Mouse (Mus musculus): ENCODE results near the gene Sgk2. TPM values are rescaled to one million over a fixed set of nuclear protein-coding genes. Genes with fewer than 3 reads are reported as not detected.

The Sgk2 gene
- total RNA-seq, 2 experiments from 2014 or later: not detected

DNA sequence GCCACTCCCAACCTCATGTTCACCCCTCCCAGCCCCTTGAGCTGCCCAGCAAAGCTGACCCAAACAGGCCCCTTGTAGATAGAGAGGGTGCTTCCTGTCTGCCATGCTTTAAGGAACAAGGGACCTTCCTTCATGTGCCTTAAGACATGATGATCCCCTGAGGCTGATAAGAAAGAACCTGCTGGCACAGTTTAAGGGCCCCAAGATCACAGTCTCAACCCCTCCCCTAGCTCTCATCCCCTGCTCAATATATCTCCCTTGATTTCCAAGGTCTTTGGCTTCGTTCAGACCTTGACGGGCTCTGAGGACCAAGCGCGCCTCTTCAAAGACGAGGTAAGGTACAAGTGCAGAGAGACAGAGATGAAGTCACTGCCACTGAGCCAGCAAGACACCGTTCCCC lies 16.2 kb upstream of the Sgk2 start:
- H3K4me3 ChIP-seq: no peak overlapping the region
- TF ChIP-seq CTCF (IDR thresholded peaks at IDR 0.05): no peak
- no peak overlapping the region for H3K27ac ChIP-seq
- no peak for DNase-seq
- intact Hi-C loops (cut with DNase I): no loop called here

DNA sequence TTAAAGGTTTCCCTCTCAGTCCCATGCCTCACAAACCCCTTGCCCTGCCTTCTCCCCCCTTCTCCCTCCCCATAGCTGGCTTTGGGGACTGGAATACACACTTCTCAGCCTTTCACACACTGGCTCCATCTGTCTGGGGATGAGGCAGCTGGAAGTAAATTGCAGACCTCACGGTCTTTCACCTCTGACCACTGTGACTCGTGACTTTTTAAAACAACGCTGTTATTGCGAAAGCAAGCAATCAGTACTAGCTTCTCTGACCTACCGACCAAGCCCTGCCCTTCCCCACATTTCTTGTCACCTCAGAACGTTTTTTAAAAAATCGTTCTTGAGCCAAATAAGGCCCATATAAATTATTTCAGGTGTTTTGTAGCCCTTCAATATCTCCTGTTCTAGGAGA lies 14.4 kb upstream of the Sgk2 start:
- DNase-seq: no peak
- no peak for TF ChIP-seq CTCF (IDR thresholded peaks at IDR 0.05)
- H3K27ac ChIP-seq: no peak overlapping the region
- intact Hi-C loops (cut with DNase I): no loop called here
- H3K4me3 ChIP-seq: no peak overlapping the region

DNA sequence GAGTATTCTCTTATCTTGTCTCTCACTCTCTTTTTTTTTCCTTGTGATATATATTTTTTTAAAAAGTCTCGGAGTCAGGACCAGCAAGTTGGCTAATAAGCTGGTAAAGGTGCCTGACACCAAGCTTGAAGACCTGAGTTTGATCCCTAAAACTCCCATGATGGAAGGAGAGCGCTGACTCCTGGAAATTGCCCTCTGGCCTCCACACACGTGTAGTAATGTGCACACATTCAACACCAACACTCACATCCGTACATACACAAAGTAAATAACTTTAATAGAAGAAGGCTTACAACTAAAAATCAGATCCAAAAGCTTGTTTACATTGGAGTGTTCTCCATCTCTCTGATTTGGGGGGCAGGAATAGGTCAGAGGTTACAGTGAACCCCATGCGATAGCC lies 13.9 kb upstream of the Sgk2 start:
- intact Hi-C loops (cut with DNase I): no loop called here
- TF ChIP-seq CTCF (IDR thresholded peaks at IDR 0.05): no peak
- Histone ChIP-seq H3K4me3 (no peak overlapping the region), H3K27ac (no peak overlapping the region)
- no peak for DNase-seq

DNA sequence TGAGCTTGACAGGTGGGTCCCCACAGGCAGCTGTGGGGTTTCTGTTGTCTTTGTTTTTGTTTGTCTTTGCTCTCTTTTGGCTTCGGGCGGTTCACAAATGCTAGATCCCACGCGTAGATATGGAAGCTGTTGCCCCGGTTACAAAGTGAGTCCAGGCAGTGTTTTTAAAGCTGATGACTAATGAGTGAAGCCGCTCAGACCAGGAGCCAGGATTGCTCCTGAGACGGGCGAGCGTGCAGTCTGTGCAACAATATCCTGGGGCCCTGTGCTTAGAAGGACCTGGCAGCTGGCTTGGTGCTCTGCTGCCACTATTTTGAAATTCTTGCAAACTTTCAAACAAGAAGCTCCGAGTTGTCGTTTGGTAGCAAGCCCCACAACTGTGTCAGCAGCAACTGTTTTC lies 13.5 kb upstream of the Sgk2 start:
- DNase-seq: peak; percentile 40
- Histone ChIP-seq H3K4me3 (no peak overlapping the region), H3K27ac (no peak overlapping the region)
- TF ChIP-seq CTCF (IDR thresholded peaks at IDR 0.05): no peak
- intact Hi-C loops (cut with DNase I): no loop called here

DNA sequence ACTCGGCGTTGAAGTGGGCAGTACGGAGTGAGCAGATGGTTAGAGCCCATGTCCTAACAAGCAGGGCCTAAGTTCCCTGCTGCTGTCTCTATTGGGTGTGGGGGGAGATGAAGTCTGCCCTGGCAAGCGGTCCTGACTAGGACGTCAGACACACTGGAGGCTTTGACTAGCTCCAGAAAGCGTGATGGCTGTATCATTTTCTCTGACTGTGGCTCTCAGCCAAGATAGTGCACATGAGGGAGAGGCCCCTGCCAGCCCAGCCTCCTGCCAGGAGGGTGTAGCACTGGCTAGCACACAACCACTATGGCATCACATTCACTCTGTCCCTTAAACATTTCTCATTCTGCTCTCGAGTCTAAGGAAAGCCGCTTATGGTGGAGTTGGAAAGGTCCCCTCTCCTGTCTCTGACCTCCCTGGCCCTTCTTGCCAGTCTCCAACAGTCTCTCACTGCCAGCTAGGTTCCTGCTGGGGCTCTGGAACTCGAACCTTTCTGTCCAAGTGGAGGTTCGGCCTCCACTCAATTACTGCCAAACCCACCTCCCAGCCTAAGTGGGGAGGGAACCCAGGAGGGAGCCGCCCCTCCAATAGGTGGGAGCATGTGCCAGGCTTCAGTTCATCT lies 11.9 kb upstream of the Sgk2 start:
- DNase-seq: peak; percentile 60
- Histone ChIP-seq H3K27ac (peak overlapping the region; percentile 56), H3K4me3 (no peak overlapping the region)
- TF ChIP-seq CTCF (IDR thresholded peaks at IDR 0.05): no peak
- intact Hi-C loops (cut with DNase I): no loop called here

DNA sequence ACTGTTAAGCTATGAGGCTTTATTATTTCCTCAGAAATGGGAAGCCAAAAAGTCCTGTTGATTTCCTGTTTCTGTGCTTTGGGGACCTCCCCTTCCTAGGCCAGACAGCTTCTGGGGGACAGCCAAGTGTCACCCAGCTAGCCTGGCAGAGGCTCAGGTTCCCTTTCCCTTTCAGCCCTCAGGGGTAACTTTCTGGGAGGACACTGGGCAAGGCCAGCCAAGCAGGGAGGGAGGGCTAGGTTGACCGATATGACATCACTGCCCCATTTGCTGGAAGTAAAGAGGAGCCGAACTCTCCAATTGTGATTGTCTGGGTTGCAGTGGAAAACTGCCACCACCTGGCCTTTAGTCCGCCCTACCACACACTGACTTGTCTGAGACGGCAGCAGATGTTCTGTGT lies 11.1 kb upstream of the Sgk2 start:
- Histone ChIP-seq H3K4me3 (no peak overlapping the region), H3K27ac (peak overlapping the region; percentile 38)
- intact Hi-C loops (cut with DNase I): no loop called here
- no peak for TF ChIP-seq CTCF (IDR thresholded peaks at IDR 0.05)
- DNase-seq: peak; percentile 62

DNA sequence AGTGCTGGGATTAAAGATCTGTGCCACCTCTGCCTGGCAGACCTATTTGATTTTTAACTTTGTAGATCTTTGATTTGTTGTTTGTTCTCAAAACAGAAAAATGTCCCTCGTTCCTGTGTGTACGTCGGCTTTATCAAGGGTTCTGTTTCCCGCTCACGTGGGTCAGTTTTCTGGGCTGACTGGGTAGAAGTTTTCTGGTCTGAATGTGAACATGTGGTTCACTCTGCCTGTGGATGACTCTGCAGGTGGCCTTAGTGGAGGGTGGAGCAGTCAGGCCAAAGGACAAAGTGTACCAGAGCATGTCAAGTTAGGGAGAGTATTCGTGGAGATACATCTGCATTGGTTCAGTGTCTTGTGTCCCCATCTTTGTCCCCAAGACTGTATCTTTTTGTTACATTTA lies 2.7 kb upstream of the Sgk2 start:
- no peak overlapping the region for H3K27ac ChIP-seq
- no peak for TF ChIP-seq CTCF (IDR thresholded peaks at IDR 0.05)
- DNase-seq: no peak
- H3K4me3 ChIP-seq: no peak overlapping the region
- intact Hi-C loops (cut with DNase I): no loop called here

DNA sequence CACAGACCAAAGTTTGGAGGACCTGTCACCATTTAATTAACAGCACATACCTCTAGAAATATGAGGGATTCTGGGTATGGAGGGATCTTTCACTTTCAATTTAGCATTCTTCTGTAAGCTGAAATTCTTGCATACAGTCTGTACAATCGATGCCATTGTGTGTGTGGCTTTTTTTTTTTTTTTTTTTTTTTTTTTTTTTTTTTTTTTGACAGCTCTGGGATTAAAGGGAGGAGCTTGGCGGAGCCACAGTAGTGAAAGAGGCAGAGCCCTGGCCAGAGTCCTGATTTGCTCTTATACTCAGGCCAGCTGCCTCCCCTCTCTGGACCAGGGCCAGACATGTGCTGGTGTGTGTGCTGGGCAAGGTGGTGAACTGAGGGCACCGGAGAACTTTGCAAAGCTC lies 1.2 kb upstream of the Sgk2 start:
- TF ChIP-seq CTCF (IDR thresholded peaks at IDR 0.05): no peak
- intact Hi-C loops (cut with DNase I): no loop called here
- DNase-seq: peak; percentile 34
- no peak overlapping the region for H3K4me3 ChIP-seq
- H3K27ac ChIP-seq: no peak overlapping the region

DNA sequence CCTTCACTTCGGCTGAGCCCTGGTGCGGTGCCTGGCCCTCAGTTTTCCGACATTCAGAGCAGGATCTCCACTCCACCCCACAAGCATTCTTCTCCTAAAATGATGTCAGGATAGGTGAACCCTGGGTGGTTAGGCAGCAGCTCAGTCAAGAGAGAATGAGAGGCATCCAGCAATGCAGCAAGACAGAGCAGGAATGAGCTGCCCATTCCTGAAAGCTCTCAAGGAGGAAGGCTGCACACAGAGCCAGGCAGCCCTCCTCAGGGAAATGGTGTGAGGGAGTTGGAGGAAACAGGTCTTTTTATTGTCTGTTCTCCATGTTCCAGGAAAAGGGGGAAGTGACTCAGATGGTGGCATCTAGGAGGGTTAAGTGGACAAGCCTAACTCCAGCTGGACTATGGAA lies 366 bp upstream of the Sgk2 start:
- H3K27ac ChIP-seq: no peak overlapping the region
- H3K4me3 ChIP-seq: no peak overlapping the region
- no peak for TF ChIP-seq CTCF (IDR thresholded peaks at IDR 0.05)
- intact Hi-C loops (cut with DNase I): no loop called here
- DNase-seq: no peak

DNA sequence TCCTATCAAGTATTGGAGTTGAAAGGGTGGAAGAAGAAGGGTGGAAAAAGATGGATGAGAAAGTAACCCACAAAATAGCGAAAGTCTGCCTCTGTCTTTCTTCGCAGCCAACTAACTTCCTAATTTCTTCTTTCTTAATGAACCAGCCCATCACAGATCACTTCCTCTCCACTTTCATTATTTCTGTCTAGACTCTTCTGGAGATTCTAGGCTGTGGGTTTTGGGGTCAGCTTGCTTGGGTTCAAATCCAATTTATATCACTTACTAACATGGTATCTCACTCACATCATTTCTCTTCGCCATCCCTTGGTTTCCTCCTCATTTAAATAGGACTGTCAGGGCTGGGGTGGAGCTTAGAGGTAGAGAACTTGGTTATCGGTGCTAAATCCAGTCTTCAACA lies 1.1 kb downstream of the Sgk2 start:
- DNase-seq: no peak
- no peak overlapping the region for H3K4me3 ChIP-seq
- intact Hi-C loops (cut with DNase I): no loop called here
- TF ChIP-seq CTCF (IDR thresholded peaks at IDR 0.05): no peak
- no peak overlapping the region for H3K27ac ChIP-seq

DNA sequence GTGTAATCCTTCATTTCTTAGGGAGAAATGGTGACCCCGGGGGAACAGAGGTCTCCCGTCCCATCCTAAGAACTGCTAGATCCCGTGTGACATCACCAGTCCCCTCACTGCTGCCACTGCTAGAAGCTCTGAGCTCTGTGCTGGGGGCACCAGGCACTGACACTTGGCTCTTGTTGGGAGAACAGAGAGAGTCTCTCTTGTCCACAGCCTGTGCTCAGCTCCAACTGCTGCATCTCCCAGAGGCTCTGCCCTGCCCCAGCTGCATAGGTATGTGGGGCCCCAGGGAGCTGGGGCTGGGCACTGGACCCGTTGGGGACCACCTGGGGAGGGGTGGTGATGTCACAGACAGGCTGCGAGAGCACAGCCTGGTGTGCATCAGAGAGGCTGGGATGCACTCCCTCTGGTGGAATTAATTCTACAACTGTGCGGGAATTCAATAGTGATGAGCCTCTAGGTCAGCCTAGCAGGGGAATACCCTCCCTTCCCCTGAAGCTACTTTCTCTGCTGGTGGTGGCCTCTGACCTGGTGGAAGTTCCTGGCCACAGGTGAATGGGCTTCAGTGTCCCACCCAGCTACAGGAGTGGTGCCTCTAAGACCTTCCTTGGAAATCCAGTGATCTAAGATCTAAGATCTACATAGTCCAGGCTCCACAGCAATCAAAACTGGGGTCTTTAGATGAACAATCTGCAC lies 4.4 kb downstream of the Sgk2 start:
- Histone ChIP-seq H3K4me3 (no peak overlapping the region), H3K27ac (no peak overlapping the region)
- no peak for DNase-seq
- TF ChIP-seq CTCF (IDR thresholded peaks at IDR 0.05): no peak
- intact Hi-C loops (cut with DNase I): no loop called here

DNA sequence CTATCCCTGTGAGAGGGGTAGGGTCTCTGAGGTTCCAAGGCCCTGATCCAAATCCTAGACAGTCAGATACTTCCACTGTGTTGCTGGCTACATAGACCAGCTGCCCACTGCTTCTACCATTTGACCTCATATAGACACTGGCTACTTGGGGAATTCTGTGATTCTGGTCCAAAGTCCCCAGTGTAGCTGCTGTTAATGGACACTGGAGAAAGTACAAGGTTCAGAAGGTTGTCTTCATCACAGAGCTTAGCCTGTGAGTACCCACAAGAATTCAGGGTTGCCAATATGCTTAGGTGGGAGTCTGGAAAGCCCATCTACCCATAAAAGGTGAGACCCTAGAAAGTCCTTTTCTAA lies 4.9 kb downstream of the Sgk2 start:
- intact Hi-C loops (cut with DNase I): no loop called here
- Histone ChIP-seq H3K4me3 (no peak overlapping the region), H3K27ac (no peak overlapping the region)
- DNase-seq: no peak
- no peak for TF ChIP-seq CTCF (IDR thresholded peaks at IDR 0.05)

DNA sequence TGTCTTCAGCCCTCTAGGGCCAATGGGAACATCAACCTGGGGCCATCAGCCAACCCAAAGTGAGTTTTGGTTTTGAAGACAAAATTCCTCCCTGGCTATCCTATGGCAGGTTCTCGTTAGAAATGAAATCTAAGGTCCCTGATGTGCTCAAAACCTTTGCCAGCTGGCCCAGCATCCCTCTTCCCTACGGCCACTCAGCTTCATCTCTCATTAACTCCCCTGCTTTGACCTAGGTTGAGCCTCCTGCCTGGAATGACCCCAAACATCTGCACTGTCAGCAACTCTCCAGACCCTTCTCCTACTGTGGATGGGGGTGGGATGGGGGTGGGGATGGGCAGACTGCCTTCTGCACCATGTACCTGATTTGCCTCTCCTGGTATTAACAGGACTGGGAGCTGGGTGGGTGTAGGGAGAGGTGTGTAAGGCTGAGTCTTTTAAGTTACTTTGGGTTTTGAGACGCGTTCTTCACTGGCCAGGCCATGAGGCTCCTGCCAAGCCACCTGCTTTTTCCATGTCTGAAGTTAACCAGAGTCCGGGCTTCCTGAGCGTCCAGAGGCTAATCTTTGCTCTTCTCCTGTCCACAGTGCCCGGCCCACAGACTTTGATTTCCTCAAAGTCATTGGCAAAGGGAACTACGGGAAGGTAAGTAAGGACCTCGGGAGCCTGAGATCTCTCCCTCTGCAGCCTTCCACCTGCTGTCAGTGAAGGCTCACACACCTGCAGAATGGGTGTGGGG lies 6.9 kb downstream of the Sgk2 start:
- no peak for TF ChIP-seq CTCF (IDR thresholded peaks at IDR 0.05)

More for the DNA sequence above, 6.9 kb downstream of the Sgk2 start:
- intact Hi-C loops (cut with DNase I): no loop called here
- H3K4me3 ChIP-seq: no peak overlapping the region
- no peak overlapping the region for H3K27ac ChIP-seq
- DNase-seq: no peak
